Mouse (Mus musculus) cerebellum, adult 9-10 months (tissue): Measurements from ENCODE around the gene Ubap2.

Source experiments
- DNase-seq: peaks from one replicate; pipeline ENCODE4 v3.0.0; 2022

Ubap2 gene

GRCm38 (mm10) chr4:41274980-41275850 is at the start of gene Ubap2:
Gene Ubap2 (minus strand): TSS chr4:41275144.
- DNase-seq = peak; percentile 99

- DNase-seq = no peak
Measured at GRCm38 (mm10) chr4:41320971-41321370, 46.0 kb upstream of the Ubap2 start.

- DNase-seq = no peak
Measured at GRCm38 (mm10) chr4:41318267-41318666, 43.3 kb upstream of the Ubap2 start.

- no peak for DNase-seq
Measured at GRCm38 (mm10) chr4:41315173-41315572, 40.2 kb upstream of the Ubap2 start.

GRCm38 (mm10) chr4:41314141-41315129 is 39.5 kb upstream of the Ubap2 start, which contains the start of gene Dcaf12:
Gene Dcaf12 (minus strand): TSS chr4:41314889.
- DNase-seq = peak; percentile 94

GRCm38 (mm10) chr4:41313722-41314121 is 38.8 kb upstream of the Ubap2 start:
- DNase-seq = peak; percentile 26

GRCm38 (mm10) chr4:41310567-41311563 is 35.9 kb upstream of the Ubap2 start:
- no peak for DNase-seq

GRCm38 (mm10) chr4:41307406-41307805 is 32.5 kb upstream of the Ubap2 start:
- no peak for DNase-seq

GRCm38 (mm10) chr4:41304302-41304701 is 29.4 kb upstream of the Ubap2 start:
- DNase-seq = no peak

GRCm38 (mm10) chr4:41303671-41304070 is 28.7 kb upstream of the Ubap2 start:
- peak; percentile 45 for DNase-seq

GRCm38 (mm10) chr4:41298976-41299375 is 24.0 kb upstream of the Ubap2 start:
- no peak for DNase-seq

- no peak for DNase-seq
Measured at GRCm38 (mm10) chr4:41295960-41296359, 21.0 kb upstream of the Ubap2 start.

GRCm38 (mm10) chr4:41295507-41295906 is 20.6 kb upstream of the Ubap2 start:
- no peak for DNase-seq

- DNase-seq = no peak
Measured at GRCm38 (mm10) chr4:41293907-41294306, 19.0 kb upstream of the Ubap2 start.

- DNase-seq = no peak
Measured at GRCm38 (mm10) chr4:41289802-41290201, 14.9 kb upstream of the Ubap2 start.

GRCm38 (mm10) chr4:41286420-41286819 is 11.5 kb upstream of the Ubap2 start:
- peak; percentile 34 for DNase-seq

GRCm38 (mm10) chr4:41284087-41284486 is 9.1 kb upstream of the Ubap2 start:
- DNase-seq = no peak

- DNase-seq = no peak
Measured at GRCm38 (mm10) chr4:41275927-41276326, 983 bp upstream of the Ubap2 start.

GRCm38 (mm10) chr4:41274377-41274979 is 466 bp downstream of the Ubap2 start:
- peak; percentile 52 for DNase-seq

- DNase-seq = no peak
Measured at GRCm38 (mm10) chr4:41268133-41268532, 6.8 kb downstream of the Ubap2 start.

GRCm38 (mm10) chr4:41266350-41266749 is 8.6 kb downstream of the Ubap2 start:
- no peak for DNase-seq

- no peak for DNase-seq
Measured at GRCm38 (mm10) chr4:41260691-41261090, 14.3 kb downstream of the Ubap2 start.
